Mouse (Mus musculus) erythroblast, adult 5-6 weeks (primary cell): ENCODE data around the gene Tmem41a. TPM values are rescaled to one million over a fixed set of nuclear protein-coding genes. Genes with fewer than 3 reads are reported as not detected.
"Not testable (repeated sequence)": the region's sequence is repeated elsewhere in the genome, so short reads cannot be mapped to it uniquely, and the experiment has no call there.

Experiments
- ATAC-seq: replicated peaks from 2 replicates; pipeline ENCODE4 v1.8.0; 2016; ENCODE audit warnings: moderate number of reproducible peaks, mild to moderate bottlenecking, moderate TSS enrichment, inconsistent platforms; ENCODE audit not compliant: poor library complexity, low FRiP score, severe bottlenecking
- total RNA-seq, 2 experiments: library from RNA; stranded (forward) in 1 of 2; stranded (reverse) in 1 of 2; fragments of 150-400 nt in 1 of 2; fragments of 200-764, 138-1000 nt in 1 of 2; gene quantifications; 2 replicates each; pipeline versions ENCODE4 v1.2.3 to v1.2.4; 2015 to 2017; ENCODE audit warnings: low replicate concordance in 2 of 2

Gene Tmem41a
- total RNA-seq (2015; ENCODE audit: low replicate concordance) (3.6 and 5.0 TPM in 2 replicates), total RNA-seq (2017; ENCODE audit: low replicate concordance) (0.77 and 2.0 TPM in 2 replicates)

DNA sequence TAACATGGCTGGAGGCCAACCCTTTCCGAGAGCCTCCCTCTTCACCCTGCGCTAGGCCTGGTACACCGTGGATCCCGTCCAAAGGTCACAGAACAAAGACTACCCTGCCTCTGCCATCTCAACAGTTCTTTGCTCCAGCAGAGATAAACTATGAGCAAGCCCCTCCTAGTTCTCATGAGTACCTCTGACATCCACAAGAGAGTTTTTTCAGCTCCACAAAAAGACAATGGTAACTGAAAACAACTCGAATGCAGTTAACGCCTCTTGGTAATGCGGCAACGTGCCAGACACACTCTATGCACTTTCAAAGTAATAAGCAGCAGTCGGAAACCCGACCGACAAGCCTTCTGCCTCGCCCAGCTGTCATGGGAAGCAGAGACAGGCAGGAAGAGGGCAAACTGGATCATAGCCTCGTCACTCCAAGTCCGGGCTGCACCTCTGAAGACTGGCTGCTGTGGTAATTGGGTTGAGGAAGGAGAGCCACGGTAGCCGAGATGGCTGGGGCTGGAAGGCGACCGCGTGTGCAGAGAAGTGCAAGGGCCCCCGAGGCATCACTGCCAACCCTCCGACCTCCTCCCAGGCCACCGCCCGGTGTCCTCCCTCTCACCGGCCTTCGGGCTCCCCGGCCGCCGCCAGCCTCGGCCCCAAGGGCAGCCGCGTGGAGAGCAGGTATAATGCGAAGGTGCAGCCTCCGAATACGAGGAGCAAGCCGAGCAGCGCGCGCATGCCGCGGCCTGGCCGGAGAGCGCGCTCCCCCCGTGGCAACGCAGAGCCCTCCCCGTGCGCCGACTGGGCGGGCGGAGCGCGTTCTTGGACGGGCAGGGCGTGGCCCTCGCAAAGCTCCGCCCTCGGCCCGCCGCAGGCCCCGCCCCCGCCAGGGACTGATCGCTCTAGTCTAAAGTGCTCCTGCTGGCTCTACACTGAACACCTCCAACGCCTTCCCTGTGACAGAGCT lies at the start of gene Tmem41a:
Gene Tmem41a (minus strand): TSS at position 792 of the 955 bp plus-strand sequence.
- peak; percentile 95 for ATAC-seq

DNA sequence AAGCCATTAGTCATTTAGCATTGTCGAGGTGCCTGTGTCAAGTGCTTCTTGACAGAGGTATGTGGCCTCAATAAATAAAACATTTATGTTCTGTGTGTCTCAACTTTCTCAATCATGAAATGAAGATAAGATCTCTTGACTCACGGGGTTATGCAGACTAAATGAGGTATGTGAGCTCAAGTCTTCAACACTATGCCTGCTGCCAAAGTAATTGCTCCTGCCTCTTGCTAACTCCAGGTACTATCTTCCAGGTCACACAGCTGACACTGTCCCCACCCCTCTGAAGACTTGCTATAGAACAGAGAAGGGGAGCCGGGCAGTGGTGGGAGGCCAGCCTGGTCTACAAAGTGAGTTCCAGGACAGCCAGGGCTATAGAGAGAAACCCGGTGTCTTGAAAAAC lies 49.0 kb upstream of the Tmem41a start:
- ATAC-seq, result peak; percentile 43; the same call in 1 of the 2 replicates

DNA sequence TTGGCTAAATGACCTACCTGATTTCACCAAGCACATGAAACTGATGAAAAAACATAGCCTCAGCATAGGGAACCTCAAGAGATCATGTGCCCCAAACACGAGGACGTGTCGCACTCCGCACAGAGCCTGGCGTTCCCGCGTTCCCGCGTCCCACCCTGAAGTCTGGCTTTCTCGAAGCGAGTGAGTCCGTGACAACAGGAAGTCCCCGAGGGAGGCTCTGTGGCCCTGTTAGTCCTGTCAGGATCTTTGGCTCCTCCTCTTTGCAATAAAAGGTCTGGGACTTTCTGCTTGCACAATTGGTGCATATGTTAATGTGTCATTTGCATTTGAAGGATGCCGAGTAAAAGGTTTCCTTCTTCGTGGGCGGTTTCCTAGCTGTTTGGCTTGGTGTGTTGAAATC lies 48.0 kb upstream of the Tmem41a start, which contains the start of gene Liph:
Gene Liph (minus strand): TSS at position 360 of the 400 bp plus-strand sequence.
- peak; percentile 53; the same call in 1 of the 2 replicates for ATAC-seq

DNA sequence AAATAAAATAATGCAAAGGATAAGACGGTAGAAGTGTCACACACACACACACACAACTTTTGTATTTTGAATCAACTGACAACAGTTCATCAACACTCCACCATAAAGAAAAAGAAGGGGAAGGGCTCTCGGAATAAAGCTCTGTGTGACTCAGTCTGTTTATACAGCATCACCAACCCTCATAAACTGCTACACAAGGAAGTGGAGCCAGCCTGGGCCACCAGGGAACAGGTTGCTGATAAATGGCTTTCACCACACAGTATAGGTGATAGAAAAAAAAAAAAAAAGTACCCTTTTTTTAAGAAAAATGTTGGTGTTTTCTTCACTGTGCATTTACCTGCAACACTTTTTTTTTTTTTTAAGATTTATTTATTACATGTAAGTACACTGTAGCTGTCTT lies 44.4 kb upstream of the Tmem41a start:
- ATAC-seq, result no peak

DNA sequence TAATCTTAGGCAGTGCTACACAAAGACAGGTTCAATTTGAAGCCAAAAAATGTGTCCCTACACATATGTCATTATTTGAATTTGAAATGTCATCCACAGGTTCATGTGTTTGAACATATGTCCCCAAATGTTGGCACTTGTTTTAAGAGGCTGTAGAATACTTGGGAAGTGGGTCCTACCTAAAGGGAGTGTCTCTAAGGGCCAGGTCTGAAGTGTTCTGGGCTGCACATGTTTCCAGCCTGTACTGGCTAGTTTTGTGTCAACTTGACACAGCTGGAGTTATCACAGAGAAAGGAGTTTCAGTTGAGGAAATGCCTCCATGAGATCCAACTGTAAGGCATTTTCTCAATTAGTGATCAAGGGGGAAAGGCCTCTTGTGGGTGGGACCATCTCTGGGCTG lies 43.5 kb upstream of the Tmem41a start:
- ATAC-seq, result not testable (repeated sequence)

DNA sequence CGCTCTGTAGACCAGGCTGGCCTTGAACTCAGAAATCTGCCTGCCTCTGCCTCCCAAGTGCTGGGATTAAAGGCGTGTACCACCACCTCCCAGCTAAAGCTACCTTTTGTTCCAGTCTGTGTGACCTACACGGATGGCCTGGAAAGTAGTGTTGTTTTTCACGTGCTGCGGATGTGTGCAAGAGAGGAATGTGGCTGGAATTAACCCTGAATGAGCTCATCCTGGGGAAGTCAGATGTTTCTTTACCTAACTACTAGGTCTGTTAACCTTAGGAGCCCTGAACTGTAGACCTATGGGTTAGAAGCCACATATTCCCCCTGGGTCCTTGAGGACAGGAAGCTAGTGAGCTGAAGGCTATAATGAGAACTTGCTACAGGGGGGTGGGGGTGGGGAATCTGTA lies 40.6 kb upstream of the Tmem41a start:
- ATAC-seq, result no peak

DNA sequence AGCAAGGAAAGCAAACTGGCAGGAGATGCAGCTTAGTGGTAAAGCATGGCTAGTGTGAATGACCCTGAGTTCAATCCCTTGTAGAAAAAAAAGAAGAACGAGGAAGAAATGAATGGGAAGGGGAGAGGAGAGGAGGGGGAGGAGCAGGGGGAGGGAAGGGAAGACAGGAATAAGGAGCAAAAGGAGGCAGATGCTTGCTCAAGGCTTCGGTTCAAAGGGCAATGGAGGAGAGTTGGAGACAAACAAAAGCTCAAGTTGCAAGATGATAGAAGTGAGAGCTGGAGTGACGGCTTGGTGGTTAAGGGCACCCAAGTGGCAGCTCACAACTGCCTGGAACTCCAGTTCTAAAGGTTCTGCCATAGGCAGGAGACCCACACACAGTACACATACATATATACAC lies 38.8 kb upstream of the Tmem41a start:
- ATAC-seq, result no peak

DNA sequence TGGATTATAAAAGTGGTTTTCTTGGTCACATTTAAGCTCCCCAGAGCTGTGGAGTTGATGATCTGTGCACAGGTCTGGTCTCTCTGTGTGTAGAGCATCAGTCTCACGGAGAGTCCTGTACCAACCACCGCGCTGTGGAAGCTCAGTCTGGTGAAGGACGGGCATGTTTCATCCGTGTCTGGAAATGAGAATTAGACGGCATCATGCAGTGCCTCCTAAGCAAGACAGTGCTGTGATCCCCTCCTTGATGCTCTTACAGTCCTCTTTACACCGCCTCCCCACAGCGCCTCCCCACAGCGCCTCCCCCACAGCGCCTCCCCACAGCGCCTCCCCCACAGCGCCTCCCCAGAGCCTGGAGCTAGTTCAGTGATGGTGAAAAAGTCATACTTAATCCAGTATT lies 36.7 kb upstream of the Tmem41a start:
- no peak for ATAC-seq

DNA sequence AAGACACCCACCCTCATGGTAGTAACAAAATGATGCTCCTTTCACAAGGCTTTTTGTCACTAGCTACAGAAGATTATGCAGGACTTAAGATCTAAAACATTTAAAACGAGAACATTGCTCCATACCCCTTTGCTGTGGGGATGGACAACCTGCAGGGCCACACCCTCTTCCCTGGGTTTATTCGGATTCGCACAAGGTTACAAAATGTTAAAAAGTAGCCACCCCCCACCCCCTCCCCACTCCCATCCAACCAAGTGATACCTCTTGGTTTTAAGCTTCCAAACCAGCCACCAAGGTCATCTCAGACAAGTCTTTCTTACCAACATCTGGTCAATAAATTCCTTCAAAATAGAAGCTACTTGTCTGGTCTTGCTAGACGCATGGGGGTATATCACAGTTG lies 36.2 kb upstream of the Tmem41a start:
- ATAC-seq, result no peak

DNA sequence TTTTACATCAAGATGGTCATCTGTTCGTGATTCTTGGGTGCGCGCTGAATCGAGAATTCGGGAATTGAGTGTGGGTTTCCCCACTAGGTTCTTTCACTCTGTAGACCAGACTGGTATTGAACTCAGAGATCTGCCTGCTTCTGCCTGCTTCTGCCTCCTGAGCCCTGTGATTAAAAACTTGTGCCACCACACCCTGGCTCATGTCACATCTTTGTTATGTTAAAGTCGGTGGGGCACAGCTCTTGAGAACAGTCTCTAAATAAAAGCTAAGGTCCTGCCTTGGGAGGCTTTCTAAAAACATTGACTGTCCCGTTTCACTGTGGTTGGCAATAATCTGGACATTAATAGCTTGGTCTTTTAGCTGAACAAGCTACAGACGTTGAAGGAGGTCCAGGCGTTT lies 35.8 kb upstream of the Tmem41a start:
- ATAC-seq, result no peak

DNA sequence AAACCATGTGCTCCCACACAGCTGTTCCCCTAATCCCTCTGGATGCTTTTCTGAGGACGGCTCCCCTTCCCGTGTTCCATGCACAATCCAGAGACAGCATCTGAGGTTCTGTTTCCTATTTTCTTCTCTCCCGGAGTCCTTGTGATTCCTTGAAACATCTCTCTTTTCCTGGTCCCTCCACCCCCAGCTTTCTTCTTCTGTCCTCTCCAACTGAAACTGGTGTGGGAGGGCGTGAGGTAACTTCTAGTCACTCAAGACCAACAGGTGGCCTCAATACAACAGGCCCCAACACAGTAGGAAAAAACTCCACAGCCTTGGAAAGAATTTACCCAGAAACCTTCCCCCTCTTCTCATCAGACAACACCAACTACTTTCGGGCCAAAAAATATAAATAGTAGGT lies 30.0 kb upstream of the Tmem41a start:
- no peak for ATAC-seq

DNA sequence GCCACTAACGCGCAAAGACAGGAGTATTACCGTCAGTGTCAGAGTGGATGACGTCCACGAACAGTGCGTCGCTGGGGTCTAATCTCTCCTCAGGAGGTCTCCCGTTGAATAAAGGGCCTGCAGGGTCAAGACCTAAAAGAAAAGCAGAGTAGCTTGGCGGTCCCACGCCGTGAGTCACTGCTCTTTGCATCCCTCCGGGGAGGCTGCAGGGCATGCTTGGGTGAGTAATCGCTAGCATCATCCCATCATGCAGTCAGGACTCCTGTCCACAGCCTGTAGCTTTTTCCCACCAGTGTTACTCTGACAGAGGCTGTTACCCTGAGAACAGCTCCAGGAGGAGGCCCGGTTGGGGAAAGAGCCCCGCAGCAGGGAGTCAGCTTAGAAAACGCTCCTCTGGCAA lies 28.9 kb upstream of the Tmem41a start:
- no peak for ATAC-seq

DNA sequence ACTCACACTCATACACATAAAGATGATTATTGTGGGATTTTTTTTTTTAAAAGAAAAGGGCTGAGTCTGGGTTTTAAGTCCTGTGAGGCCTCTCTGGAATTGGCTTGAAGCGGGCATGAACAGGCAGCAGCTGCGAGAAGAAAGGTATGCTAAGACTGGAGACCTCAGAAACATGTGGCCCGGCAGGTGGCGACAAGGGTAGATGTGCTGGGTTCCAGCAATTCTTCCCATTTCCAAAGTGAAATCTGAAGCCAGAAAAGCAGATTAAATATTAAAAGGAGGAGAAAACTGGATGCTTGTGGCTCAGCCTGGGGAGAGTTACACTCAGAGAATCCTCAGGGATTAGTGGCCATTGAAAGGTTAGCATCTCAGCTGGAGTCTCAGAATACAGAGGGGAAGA lies 24.1 kb upstream of the Tmem41a start:
- ATAC-seq, result no peak

DNA sequence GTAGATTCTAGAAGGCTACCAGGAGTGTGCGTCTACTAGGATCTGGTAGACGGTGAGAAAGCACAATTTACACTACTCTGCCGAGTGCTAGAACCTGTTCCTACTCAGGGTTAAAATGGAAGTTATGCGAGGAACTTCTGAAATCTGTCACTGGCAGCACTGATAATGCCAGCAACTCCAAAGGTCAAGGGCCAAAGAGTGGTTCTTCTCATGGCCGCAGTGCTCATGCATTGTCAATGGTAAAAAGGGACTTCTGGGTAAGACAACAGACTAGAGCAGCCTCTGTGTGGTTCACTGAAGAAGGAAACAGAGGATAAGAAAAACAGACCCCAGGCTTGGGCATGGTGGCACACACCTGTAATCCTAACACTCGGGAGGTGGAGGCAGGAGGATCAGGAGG lies 23.2 kb upstream of the Tmem41a start:
- ATAC-seq, result no peak

DNA sequence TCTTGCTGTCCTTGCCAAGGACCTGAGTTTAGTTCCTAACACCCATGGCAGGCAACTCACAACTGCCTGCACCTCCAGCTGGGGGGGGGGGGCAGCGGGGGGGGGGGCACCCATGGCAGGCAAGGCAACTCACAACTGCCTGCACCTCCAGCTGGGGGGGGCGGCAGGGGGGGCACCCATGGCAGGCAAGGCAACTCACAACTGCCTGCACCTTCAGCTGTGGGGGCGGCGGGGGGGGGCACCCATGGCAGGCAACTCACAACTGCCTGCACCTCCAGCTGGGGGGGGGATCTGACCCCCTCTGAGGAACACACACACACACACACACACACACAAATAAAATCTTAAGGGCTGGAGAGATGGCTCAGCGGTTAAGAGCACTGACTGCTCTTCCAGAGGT lies 22.5 kb upstream of the Tmem41a start:
- no peak for ATAC-seq

DNA sequence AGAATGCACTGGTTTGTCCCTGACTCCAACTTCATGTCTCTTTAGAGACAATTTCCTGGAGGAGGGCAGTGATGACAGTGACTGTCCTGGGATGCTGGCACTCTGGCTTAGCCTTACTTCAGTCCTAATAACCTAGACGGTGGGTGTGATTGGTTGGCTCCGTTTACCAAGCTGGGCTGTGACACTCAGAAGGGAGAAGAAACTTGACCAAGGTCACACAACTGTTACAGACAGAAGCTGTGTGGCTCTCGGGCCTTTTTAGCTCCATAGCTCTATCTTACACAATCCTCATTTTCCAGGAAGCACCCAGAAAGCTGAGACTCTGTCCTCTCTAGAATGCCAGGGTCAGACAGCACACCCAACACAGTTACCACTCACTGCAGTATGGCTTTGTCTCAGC lies 18.2 kb upstream of the Tmem41a start:
- no peak for ATAC-seq

DNA sequence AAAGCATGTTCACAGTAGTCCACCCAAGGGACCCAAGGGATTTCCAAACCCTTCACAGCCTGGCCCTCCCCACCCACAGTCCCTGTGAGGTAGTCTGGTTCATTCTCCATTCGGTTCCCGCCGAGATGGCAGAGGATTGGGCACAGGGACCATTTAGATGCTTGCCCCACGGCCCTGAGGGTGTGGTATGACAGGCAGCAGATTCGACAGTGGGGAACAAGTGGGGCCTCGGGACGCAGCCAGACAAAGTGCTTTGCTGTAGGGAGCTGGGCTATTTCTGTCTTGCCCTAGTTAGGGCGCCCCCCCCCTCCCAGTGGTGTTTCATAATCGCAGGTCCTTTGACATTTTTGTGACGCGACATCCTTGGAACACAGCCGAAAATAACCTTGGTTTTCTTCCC lies 8.2 kb upstream of the Tmem41a start:
- no peak for ATAC-seq

DNA sequence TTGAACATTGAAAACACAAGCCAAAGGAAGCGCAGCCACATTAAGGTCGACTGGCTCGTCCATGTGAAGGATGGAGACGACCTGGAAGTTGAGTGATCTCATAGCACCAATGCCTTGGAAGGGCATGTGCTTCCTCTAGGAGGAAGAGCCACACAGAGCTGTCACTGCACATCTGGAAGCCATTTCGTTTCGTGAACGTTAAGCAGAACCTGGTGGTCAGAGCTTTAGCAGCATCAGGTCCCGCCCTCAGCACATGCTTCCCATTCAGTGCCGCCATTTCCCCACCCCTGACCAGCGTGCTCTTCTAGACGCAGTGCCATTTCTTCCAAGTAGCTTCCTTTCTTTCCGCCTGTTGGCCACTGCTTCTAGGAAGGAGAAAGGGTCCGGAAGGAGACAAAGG lies 18.9 kb downstream of the Tmem41a start:
- no peak for ATAC-seq

DNA sequence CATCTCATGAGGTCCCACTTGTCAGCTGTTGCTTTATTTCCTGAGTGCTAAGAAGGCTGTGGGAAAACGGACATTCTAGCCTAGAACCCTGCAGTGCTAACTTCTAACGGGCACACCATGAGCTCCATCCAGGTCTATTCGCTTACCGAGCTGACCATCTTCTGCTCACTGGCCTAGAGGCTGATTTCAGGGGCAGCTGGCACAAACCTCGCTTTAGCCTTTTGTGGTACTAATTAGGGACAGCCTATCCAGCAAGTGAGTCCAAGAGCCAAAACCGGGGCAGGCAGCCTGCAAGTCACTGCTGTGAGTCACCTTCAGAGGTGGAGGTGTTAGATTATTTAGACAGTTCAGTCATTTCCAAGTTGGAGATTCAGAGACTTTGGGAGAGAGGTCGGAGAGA lies 30.7 kb downstream of the Tmem41a start:
- ATAC-seq, result no peak

DNA sequence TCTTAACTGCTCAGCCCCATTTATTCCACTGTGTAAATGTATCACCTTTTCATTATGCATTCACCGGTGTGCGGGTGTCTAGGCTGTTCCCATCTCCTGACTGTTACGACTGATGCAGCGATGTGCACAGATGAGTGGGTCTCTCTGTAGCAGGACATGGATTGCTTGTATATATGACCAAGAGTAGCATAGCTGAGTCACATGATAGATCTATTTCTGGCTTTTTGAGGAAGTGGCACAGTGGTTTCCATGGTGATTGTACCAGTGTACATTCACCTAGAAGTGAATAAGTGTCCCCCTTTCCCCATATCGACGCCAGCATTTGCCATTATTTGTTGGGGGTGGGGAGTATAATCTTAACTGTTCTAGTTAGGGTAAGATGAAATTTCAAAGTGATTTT lies 34.0 kb downstream of the Tmem41a start:
- ATAC-seq, result no peak

DNA sequence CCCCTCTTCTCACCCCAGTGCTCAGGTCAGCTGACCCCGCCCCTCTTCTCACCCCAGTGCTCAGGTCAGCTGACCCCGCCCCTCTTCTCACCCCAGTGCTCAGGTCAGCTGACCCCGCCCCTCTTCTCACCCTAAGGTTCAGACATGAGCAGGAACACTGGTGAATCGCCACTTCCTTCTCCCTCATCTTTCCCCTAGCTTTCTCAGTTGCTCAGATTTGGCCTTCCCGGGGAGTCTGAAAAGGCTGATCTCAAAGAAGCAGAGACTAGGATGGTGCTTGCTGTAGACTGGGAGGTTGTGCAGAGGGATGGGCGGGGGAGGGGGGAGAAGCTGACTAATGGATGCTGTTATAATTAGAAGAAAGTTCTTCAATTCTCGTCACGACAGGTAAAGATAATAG lies 38.4 kb downstream of the Tmem41a start:
- ATAC-seq, result not testable (repeated sequence)
